Comparison of ENCODE assay signal across 9 mouse cellular contexts in genomic region chr2:151682357-151682756, GRCm38 (mm10). TPM values are rescaled to one million over a fixed set of nuclear protein-coding genes. Genes with fewer than 3 reads are reported as not detected.
DNase-seq lines count a peak whose midpoint lies in the region; ATAC-seq lines count a peak whose summit lies in the region.
"Had no signal": no experiment of that assay in that cellular context is flagged by ENCODE, and none has a peak within 500 bp of the region (broad histone marks: within the 10 kb centered on the region; RNA-seq: fewer than 3 reads in every experiment).

No protein-coding gene starts in this region.

- no peak overlapping the region for H3K9ac ChIP-seq in forebrain, embryonic 14.5 days (ENCODE audit: low read length)

- peak; percentile 93 for ATAC-seq in frontal cortex, adult (ENCODE audit: low TSS enrichment)
- ATAC-seq in forebrain, embryonic 14.5 days, result peak; percentile 67; the same call in 1 of the 2 replicates

- no peak overlapping the region for H3K4me3 ChIP-seq in forebrain, embryonic 14.5 days (ENCODE audit: low read depth, low read length)

- H3K27ac ChIP-seq in forebrain, embryonic 14.5 days (ENCODE audit: low read depth, low read length), result no peak overlapping the region

- 58% methylated on average over 3 of the region's 3 CpGs for WGBS in forebrain, embryonic 14.5 days

- no peaks in the 10 kb centered on the region for H3K27me3 ChIP-seq in forebrain, embryonic 14.5 days (replicated peaks; ENCODE audit: control insufficient read depth, insufficient read depth, low read length)

- H3K9me3 ChIP-seq in forebrain, embryonic 14.5 days (replicated peaks; ENCODE audit: control insufficient read depth, low read length), result no peaks in the 10 kb centered on the region

- no peaks in the 10 kb centered on the region for H3K36me3 ChIP-seq in forebrain, embryonic 14.5 days (ENCODE audit: control insufficient read depth, insufficient read depth, low read length)

- no peaks in the 10 kb centered on the region for H3K4me1 ChIP-seq in forebrain, embryonic 14.5 days (ENCODE audit: control insufficient read depth, insufficient read depth, low read length)

- no peak overlapping the region for H3K4me2 ChIP-seq in forebrain, embryonic 14.5 days (ENCODE audit: low read length)

- DNase-seq in frontal cortex, postnatal 25 days (ENCODE audit: low spot score in 2 of 2), result no peak
- DNase-seq in urinary bladder, postnatal 14 days (ENCODE audit: low spot score), result peak; percentile 24
- no peak for DNase-seq in urinary bladder, postnatal 10 days (ENCODE audit: low spot score)
- DNase-seq in forebrain, embryonic 14.5 days (ENCODE audit: low spot score), result peak; percentile 72
- peak; percentile 35 for DNase-seq in lung, postnatal 36 days
- no peak for DNase-seq in layer of hippocampus, adult 8-10 months (ENCODE audit: low spot score in 2 of 2)
- no peak for DNase-seq in urinary bladder, postnatal 25 days (ENCODE audit: low spot score)

RNA-seq across cellular contexts. Expression of gene Rad21l, which starts 14.0 kb away (rescaled TPM):
- polyA plus RNA-seq in forebrain, embryonic 14.5 days (2014; fragmentation: Nextera tagmentation; extraction: Ambion mirVana), result 0.17 TPM in 1 of 2 replicates, not detected in the other
- 1 to 10 TPM; 1.8 to 2.5 (median 2.2) TPM for total RNA-seq in layer of hippocampus, adult 8-10 months (2022)
- total RNA-seq: neutrophil, adult 5-6 weeks had no signal

RNA-seq across cellular contexts. Expression of gene Tmem74b, which starts 19.5 kb away (rescaled TPM):
- 17.3 and 19.7 TPM in 2 replicates for polyA plus RNA-seq in forebrain, embryonic 14.5 days (2014; fragmentation: Nextera tagmentation; extraction: Ambion mirVana)
- 1 to 10 TPM; 4.6 to 5.8 (median 5.0) TPM for total RNA-seq in layer of hippocampus, adult 8-10 months (2022)
- total RNA-seq: neutrophil, adult 5-6 weeks had no signal

RNA-seq across cellular contexts. Expression of gene Snph, which starts 50.0 kb away (rescaled TPM):
- 4.9 and 8.8 TPM in 2 replicates for polyA plus RNA-seq in forebrain, embryonic 14.5 days (2014; fragmentation: Nextera tagmentation; extraction: Ambion mirVana)
- 100 to 1,000 TPM; 348 to 418 (median 386) TPM for total RNA-seq in layer of hippocampus, adult 8-10 months (2022)
- total RNA-seq: neutrophil, adult 5-6 weeks had no signal

Comparison
In these comparisons a context has a peak if more than half of its experiments do, and no peak if none do; other contexts are left out.
1. DNase-seq: peak in urinary bladder, postnatal 14 days (single experiment), forebrain, embryonic 14.5 days (single experiment) and lung, postnatal 36 days (single experiment); none in frontal cortex, postnatal 25 days (0 of 2), urinary bladder, postnatal 10 days (single experiment), layer of hippocampus, adult 8-10 months (0 of 2) and urinary bladder, postnatal 25 days (single experiment).